Mouse (Mus musculus): ENCODE measurements around the gene Glipr1l1.
"Not testable (repeated sequence)": the region's sequence is repeated elsewhere in the genome, so short reads cannot be mapped to it uniquely, and the experiment has no call there.

The Glipr1l1 gene

DNA sequence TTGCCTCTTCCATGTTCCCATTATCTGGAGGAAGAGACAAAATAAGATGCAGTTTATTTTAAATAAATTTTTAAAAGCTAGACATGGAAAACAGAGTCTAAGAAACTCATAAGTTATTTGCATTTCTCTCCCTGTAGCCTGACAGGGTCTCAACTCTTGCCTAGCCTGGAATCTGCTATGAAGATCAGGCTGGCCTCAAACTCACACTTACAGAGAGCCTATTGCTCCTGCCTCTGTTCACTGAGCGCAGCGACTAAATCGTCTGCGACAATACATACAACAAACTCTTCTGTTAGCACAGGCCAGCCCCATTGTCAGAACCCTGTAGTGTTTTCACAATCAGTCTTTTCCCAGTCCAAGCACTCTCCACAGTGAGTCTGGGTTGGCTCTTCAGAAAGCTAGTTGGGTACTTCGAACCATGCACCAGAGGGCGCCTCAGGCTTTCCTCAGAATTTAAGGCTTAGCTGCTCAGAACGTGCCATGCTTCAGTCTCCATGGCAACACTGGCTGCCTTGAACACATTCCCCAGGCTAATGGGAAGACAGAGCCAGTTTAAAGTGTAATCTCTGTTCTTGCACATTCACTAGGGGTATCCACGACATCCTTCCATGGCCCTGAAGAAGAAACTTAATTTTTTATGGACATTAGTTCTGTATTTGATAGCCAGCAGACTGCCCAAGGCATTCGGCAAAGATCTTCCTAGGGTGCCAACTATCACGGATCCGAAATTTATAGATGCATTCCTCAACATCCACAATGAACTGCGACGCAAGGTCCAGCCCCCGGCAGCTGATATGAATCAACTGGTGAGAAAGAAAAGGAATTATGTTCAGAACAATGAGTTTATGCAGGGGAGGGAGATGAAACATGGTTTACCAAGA lies at the start of gene Glipr1l1:
Gene Glipr1l1, plus strand, starts transcription at position 488 of the 881 bp plus-strand sequence.
- DNase-seq (ENCODE audit: low read depth): peak; percentile 83

DNA sequence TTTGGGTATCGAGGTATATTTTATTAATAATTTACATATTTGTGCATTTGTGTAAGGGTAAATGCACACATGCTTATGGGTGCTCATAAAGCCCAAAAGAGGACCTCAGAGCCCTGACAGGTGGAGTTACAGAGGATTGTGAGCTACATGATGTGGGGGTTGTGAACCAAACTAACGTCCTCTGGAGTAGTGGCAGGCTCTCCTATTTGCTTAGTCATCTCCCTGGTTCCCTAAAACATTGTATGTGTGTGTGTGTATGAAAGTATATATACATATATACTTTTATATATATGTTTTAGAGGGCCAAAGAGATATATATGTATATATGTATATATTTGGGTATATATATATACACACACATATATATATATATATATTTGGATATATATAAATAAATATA lies 36.4 kb upstream of the Glipr1l1 start:
- no peak for DNase-seq (ENCODE audit: low read depth)

DNA sequence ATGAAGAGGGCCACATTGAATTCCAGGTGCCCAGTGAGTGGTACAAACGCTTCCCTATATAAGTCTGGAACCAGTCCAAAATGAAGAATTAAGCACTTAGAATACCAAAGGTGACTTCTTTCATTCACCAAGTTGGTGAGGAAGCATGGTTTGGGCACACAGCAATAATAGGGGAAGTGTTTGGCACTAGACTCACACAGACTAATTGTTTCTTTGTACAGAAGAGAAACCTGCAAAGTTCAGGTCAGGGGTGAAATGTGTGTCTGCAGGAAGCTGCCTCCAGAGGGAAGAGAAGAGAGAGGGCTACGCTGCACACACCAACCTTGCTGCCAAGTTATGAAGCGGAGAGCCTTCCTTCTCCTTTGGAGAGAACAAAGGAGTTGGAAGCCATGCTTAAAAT lies 31.3 kb upstream of the Glipr1l1 start:
- DNase-seq (ENCODE audit: low read depth): not testable (repeated sequence)

DNA sequence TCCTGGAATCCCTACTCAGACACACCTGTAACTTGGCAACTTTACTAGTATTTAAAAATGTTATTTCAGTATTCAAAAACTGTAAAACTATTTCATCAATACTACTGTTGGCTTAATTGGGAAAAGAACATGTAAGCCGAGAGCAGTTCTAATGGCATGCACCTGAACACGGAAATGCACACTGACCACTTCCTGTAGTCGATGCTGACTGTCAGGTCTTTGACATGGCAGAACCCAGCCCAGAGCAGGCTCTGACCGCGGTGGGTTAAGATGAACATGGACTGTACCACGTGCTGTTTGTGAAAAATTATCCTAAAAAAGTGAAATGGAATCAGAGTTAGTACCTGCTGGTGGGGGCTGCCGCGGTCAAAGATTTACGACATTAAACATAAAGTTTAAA lies 16.5 kb upstream of the Glipr1l1 start:
- DNase-seq (ENCODE audit: low read depth): not testable (repeated sequence)

DNA sequence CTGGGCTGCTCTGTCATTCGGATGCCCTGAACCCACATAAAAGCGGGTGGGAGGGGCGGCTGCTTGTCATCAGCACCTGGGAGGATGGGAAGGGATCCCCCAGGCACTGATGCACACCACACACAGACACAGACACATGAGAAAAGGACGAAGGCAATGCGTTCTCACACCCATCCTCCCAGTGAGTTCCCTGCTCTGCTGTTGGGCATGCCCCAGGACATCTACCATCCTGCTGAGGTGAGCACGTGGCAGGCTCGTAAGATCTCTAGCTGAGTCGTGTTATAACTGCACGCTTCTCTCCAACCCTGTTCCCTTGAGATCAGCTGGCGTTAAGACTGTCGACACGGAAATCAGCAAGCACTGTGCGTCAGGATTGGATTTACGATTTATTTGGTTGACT lies 15.7 kb upstream of the Glipr1l1 start:
- DNase-seq (ENCODE audit: low read depth): not testable (repeated sequence)

DNA sequence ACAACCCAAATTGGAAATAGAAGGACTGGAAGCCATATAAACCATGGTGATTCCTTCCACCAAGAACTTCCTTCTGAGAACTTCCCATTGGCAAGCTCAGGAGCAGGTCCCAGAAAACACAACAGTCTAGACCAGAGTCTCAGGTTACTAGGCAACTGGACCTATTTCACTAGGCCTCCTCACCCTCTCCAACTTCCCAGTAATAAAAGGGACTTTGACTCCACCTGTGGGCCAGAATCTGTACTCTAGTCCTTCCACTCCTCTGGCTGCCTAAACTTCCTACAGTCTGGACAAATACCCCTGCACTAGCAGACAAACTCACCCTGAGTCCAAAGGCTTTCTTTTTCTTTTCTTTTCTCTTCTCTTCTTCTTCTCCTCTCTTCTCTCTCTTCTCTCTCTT lies 8.8 kb upstream of the Glipr1l1 start:
- DNase-seq (ENCODE audit: low read depth): peak; percentile 12

DNA sequence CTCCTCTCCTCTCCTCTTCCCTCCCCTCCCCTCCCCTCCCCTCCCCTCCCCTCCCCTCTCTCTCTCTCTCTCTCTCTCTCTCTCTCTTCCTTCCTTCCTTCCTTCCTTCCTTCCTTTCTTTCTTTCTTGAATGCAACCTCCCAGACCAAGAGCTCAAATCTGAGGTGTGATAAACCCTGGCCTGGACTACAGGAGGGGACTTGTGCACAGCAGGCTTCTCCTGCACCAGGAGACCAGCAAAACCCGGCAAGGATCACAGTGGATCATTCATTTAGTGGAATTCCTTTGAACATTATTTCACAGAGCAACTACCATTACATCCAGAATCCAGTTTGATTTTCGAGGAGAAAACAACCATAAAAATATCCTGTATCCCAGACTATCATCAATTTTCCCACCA lies 8.0 kb upstream of the Glipr1l1 start:
- DNase-seq (ENCODE audit: low read depth): peak; percentile 67

DNA sequence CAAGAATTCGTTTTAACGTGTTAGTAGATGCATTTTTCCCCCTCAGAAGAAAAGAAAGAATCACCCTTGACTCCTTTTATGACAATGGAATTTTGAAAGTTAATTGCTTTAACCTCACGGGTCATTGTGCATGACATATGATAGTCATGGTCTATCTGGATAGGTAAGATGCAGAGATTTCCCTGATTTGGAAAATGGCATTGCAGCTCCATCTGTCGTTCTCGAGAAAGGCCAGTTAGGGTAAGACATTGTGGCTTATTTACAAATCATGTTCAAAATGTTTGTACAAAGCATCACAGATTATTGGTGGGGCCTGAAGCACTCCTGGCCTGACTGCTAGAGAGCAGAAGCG lies 570 bp downstream of the Glipr1l1 start:
- not testable (repeated sequence) for DNase-seq (ENCODE audit: low read depth)

DNA sequence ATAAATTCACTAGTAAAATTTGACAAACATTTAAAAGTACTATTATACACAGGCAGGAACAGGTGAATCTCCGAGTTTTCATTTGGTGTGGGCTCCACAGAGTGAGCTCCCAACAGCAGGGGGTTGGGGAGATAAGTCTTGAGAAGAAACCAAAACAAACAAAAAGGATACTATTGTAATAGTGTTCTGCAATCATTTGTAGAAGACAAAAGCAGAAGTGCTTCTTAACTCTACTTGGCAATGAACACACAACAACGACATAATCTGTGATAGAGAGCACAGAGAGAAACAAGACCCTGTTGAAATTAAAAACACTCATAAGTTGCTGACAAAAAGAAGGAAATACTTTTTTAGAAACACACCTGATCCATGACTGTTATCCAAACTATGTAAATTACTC lies 20.1 kb downstream of the Glipr1l1 start:
- DNase-seq (ENCODE audit: low read depth): no peak

DNA sequence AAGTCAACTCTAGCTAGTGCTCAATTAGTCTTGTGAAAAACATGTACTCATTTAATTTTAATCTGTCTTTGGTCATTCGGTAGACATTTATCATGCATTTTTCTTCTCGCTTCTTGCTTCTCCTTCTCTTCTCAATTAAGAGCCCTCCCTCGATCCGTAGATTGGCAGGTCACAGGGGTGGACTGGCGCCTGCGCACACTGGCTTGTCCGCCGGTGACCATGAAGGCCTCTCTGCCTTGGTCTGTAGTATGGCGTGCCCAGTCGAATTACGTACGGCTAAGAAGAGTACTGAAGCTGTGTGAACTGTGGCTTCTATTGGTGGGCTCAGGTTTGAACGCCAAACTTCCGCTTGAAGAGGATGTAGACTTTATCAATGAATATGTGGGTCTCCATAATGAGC lies 23.2 kb downstream of the Glipr1l1 start, which contains the start of gene Glipr1l2:
Gene Glipr1l2, plus strand, starts transcription at position 198 of the 400 bp plus-strand sequence.
- DNase-seq (ENCODE audit: low read depth): no peak

DNA sequence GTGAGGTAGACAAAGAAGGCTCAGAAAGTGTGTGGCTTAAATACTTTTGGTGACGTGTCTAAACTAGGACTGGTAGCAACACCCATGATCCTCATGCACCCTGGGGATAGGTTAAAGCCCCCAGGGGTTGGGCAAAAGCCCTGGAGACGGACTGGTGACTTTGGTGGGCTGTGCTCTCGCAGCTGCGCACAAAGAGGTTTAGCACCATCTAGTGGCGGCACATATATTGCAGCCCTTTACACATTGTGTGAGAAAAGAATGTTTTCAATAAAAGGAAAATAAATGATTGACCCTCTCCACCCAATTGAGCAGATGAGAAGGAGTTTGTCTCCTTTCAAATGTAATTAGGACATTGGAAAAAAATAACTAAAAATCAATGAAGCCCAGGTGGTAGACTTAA lies 45.8 kb downstream of the Glipr1l1 start:
- peak; percentile 80 for DNase-seq (ENCODE audit: low read depth)

DNA sequence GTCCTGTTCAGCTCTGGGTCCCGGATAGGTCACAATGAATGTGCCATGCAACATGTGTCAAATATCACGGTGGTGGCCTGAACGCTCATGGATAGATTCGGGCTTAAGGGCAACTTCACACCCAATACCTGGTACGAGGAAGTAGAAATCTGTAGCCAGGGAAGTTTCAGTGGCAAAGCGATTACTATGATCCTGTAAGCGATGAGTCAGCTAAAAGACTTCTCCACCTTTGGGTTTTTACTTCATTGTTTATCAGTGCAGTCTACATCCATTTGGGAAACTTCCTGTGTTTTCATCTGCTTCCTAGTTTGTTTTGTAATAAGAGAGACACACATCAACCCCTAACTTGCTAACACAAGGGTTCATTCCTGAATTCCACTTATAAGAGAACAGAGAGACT lies 50.4 kb downstream of the Glipr1l1 start:
- no peak for DNase-seq (ENCODE audit: low read depth)

DNA sequence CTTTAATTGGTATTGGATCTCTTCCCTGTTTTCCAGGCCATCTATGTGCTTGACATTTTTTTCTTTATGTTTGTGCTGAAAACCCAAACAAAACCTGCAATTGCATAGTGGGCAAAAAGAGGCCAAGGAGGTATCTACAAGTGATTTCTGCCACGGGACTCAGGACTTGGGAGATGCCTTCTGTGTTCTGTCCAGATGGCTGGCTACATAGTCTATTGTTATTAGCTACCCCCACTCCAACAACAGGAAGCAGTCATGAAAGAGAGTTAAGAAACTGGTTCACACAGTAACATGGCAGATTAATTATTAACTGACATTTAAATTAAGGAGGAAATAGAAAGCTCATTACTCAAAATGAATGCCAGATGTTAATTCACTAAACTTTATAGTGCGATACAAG lies 65.1 kb downstream of the Glipr1l1 start:
- DNase-seq (ENCODE audit: low read depth): not testable (repeated sequence)

DNA sequence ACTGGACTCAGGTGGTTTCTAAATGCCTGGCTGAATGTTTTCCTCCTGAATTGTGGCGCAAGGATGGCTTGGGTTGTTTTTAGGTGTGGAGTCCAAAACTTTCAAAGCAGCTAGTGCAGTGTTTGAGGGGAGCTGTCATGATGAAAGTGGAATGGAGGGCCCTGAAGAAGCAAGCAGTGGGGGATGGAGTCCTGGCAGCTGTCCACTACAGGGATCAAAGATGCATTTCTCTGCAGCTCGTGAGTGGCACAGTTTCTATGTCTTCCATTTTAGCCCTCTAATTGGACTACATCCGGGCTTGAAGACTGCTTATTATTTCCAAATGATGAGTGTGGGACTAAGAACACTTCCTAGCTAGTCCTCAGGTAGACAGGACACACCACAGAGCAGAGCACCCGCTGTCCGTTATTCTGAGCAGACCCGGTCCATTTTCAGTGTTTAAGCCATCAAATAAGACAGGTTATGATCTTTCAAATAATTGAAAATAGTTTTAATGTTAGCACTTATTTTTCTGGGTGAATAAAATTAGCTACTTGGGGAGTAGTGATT lies 67.8 kb downstream of the Glipr1l1 start:
- not testable (repeated sequence) for DNase-seq (ENCODE audit: low read depth)

All from NIH3T3 (cell line).